Mouse (Mus musculus) right cerebral cortex, postnatal 10 days (tissue): ENCODE measurements around the gene Gm20388.
A peak's percentile ranks its signal among the peaks of the same experiment; 100 is the strongest.

Experiments used
- DNase-seq, 2 experiments: peaks; one replicate each; pipeline ENCODE4 v3.0.0; 2021; ENCODE audit warnings: low spot score in 2 of 2

Gm20388 gene

GRCm38 (mm10) chr8:124316466-124317136 is 4406.0 kb downstream of the Gm20388 start:
- peak in 1 of 2 experiments; percentile 63 for DNase-seq

- DNase-seq, result no peak
These were observed 4406.6 kb downstream of the Gm20388 start for GRCm38 (mm10) chr8:124317191-124317682.

GRCm38 (mm10) chr8:124317821-124318220 is 4407.2 kb downstream of the Gm20388 start:
- DNase-seq, result no peak

- DNase-seq, result peak in 1 of 2 experiments; percentile 55
These were observed 4408.1 kb downstream of the Gm20388 start for GRCm38 (mm10) chr8:124318612-124319315.

GRCm38 (mm10) chr8:124319316-124319652 is 4408.6 kb downstream of the Gm20388 start:
- no peak for DNase-seq

- DNase-seq, result peak in 1 of 2 experiments; percentile 67
These were observed 4410.7 kb downstream of the Gm20388 start for GRCm38 (mm10) chr8:124321227-124321840.

- peak; percentile 51 to 56 for DNase-seq
These were observed 4412.7 kb downstream of the Gm20388 start for GRCm38 (mm10) chr8:124323356-124323755.

GRCm38 (mm10) chr8:124328259-124328658 is 4417.6 kb downstream of the Gm20388 start:
- no peak for DNase-seq

GRCm38 (mm10) chr8:124329690-124330089 is 4419.0 kb downstream of the Gm20388 start:
- DNase-seq, result no peak

GRCm38 (mm10) chr8:124330433-124330832 is 4419.8 kb downstream of the Gm20388 start:
- peak; percentile 82 for DNase-seq

GRCm38 (mm10) chr8:124331094-124331493 is 4420.5 kb downstream of the Gm20388 start:
- DNase-seq, result no peak

GRCm38 (mm10) chr8:124331706-124332105 is 4421.1 kb downstream of the Gm20388 start:
- no peak for DNase-seq

- DNase-seq, result no peak
These were observed 4425.7 kb downstream of the Gm20388 start for GRCm38 (mm10) chr8:124336302-124336701.

- DNase-seq, result no peak
These were observed 4429.1 kb downstream of the Gm20388 start for GRCm38 (mm10) chr8:124339742-124340141.

GRCm38 (mm10) chr8:124340360-124341068 is 4429.9 kb downstream of the Gm20388 start:
- DNase-seq, result no peak

GRCm38 (mm10) chr8:124343151-124343550 is 4432.5 kb downstream of the Gm20388 start:
- no peak for DNase-seq

- DNase-seq, result no peak
These were observed 4433.4 kb downstream of the Gm20388 start for GRCm38 (mm10) chr8:124343991-124344390.

GRCm38 (mm10) chr8:124345098-124345497 is 4434.5 kb downstream of the Gm20388 start:
- DNase-seq, result no peak

- peak in 1 of 2 experiments; percentile 80 for DNase-seq
These were observed 4436.3 kb downstream of the Gm20388 start for GRCm38 (mm10) chr8:124346852-124347523.

- no peak for DNase-seq
These were observed 4437.4 kb downstream of the Gm20388 start for GRCm38 (mm10) chr8:124348087-124348486.

- DNase-seq, result peak; percentile 79 to 91
These were observed 4439.0 kb downstream of the Gm20388 start for GRCm38 (mm10) chr8:124349663-124350062.
